Mouse (Mus musculus): Measurements from ENCODE around the gene Cd79a.

GRCm38 (mm10) chr7:24931651-24932050 is 34.5 kb downstream of the Cd79a start:
- no peak for TF ChIP-seq POLR2A (IDR thresholded peaks at IDR 0.05; ENCODE audit: borderline replicate concordance, extremely low read depth, insufficient read depth, insufficient read length, poor library complexity, severe bottlenecking)
- no peak for TF ChIP-seq CTCF (IDR thresholded peaks at IDR 0.05; ENCODE audit: borderline replicate concordance, extremely low read depth, insufficient read depth, insufficient read length)

Data from brain, embryonic 14.5 days (tissue).